16 mouse cellular contexts compared by ENCODE assay signal in genomic region chr13:37353868-37354267, GRCm38 (mm10). TPM values are rescaled to one million over a fixed set of nuclear protein-coding genes. Genes with fewer than 3 reads are reported as not detected.
DNase-seq lines count a peak whose midpoint lies in the region; ATAC-seq and TF ChIP-seq lines count a peak whose summit lies in the region.
"Had no signal": no experiment of that assay in that cellular context is flagged by ENCODE, and none has a peak within 500 bp of the region (broad histone marks: within the 10 kb centered on the region; RNA-seq: fewer than 3 reads in every experiment).

No protein-coding gene starts in this region.

- H3K36me3 ChIP-seq in heart, embryonic 11.5 days (ENCODE audit: control insufficient read depth, insufficient read depth, low read length) = no peaks in the 10 kb centered on the region
- no peaks in the 10 kb centered on the region for H3K36me3 ChIP-seq in lung, postnatal 0 days (ENCODE audit: insufficient read depth, low read length)
- H3K36me3 ChIP-seq: forebrain, embryonic 15.5 days; hindbrain, embryonic 12.5 days; intestine, embryonic 15.5 days had no signal

- no peak for TF ChIP-seq EP300 in lung, postnatal 0 days (IDR thresholded peaks at IDR 0.05)

- 57% methylated on average over 4 of the region's 4 CpGs for WGBS in heart, embryonic 11.5 days (ENCODE audit: insufficient replicate concordance)
- WGBS in lung, postnatal 0 days = 52% methylated on average over 4 of the region's 4 CpGs
- 31% methylated on average over 4 of the region's 4 CpGs for WGBS in lung, adult 2 months

- no peak overlapping the region for H3K4me2 ChIP-seq in heart, embryonic 11.5 days
- no peak overlapping the region for H3K4me2 ChIP-seq in lung, postnatal 0 days (replicated peaks; ENCODE audit: low read depth, low read length)
- H3K4me2 ChIP-seq: forebrain, embryonic 15.5 days; hindbrain, embryonic 12.5 days; intestine, embryonic 15.5 days had no signal

- H3K27me3 ChIP-seq in heart, embryonic 11.5 days (ENCODE audit: control insufficient read depth, insufficient read depth, low read length) = no peaks in the 10 kb centered on the region
- no peaks in the 10 kb centered on the region for H3K27me3 ChIP-seq in lung, postnatal 0 days (replicated peaks; ENCODE audit: insufficient read depth, low read length)
- H3K27me3 ChIP-seq: forebrain, embryonic 15.5 days; hindbrain, embryonic 12.5 days; intestine, embryonic 15.5 days had no signal

- H3K4me1 ChIP-seq in heart, embryonic 11.5 days (ENCODE audit: control insufficient read depth, insufficient read depth, low read length) = no peaks in the 10 kb centered on the region
- H3K4me1 ChIP-seq in lung, postnatal 0 days (ENCODE audit: insufficient read depth, low read depth, low read length) = no peaks in the 10 kb centered on the region
- no peaks in the 10 kb centered on the region; the same call in 1 of the 2 replicates for H3K4me1 ChIP-seq in lung, adult 2 months (ENCODE audit: control insufficient read depth, insufficient read depth, low read length)
- H3K4me1 ChIP-seq: forebrain, embryonic 15.5 days; hindbrain, embryonic 12.5 days; intestine, embryonic 15.5 days had no signal

- no peak overlapping the region for H3K9ac ChIP-seq in heart, embryonic 11.5 days (ENCODE audit: low read depth, low read length)
- no peak overlapping the region for H3K9ac ChIP-seq in lung, postnatal 0 days (replicated peaks; ENCODE audit: low read depth)
- H3K9ac ChIP-seq: forebrain, embryonic 15.5 days; hindbrain, embryonic 12.5 days; intestine, embryonic 15.5 days had no signal

- ATAC-seq in heart, embryonic 11.5 days (replicated peaks; ENCODE audit: insufficient number of reproducible peaks, low FRiP score, low TSS enrichment) = no peak
- ATAC-seq in lung, postnatal 0 days = peak; percentile 19; the same call in 1 of the 2 replicates
- peak; percentile 63 for ATAC-seq in inflammation-experienced regulatory T-cells, adult 6 months
- ATAC-seq: forebrain, embryonic 15.5 days; intestine, embryonic 15.5 days had no signal

- no peak overlapping the region for H3K4me3 ChIP-seq in heart, embryonic 11.5 days (ENCODE audit: low read depth, low read length)
- no peak overlapping the region for H3K4me3 ChIP-seq in lung, postnatal 0 days (ENCODE audit: low read depth, low read length)
- H3K4me3 ChIP-seq in lung, adult 2 months (replicated peaks; ENCODE audit: extremely low read depth, low read depth, low read length) = no peak overlapping the region
- H3K4me3 ChIP-seq: forebrain, embryonic 15.5 days; hindbrain, embryonic 12.5 days; intestine, embryonic 15.5 days; layer of hippocampus, adult 2 months had no signal

- intact Hi-C loops in heart, postnatal 10 days (cut with DNase I) = no loop called here

- DNase-seq in heart, postnatal 10 days = peak; percentile 26 to 31
- peak; percentile 26 for DNase-seq in lung, postnatal 0 days (ENCODE audit: low spot score)
- no peak for DNase-seq in lung, adult 2 months
- peak; percentile 61 to 68 for DNase-seq in spleen, postnatal 36 days (ENCODE audit: low spot score in 2 of 2)
- DNase-seq in neural tube, embryonic 10.5 days (ENCODE audit: extremely low spot score, low spot score) = no peak
- DNase-seq in urinary bladder, adult 2 months (ENCODE audit: low spot score) = no peak
- DNase-seq: cerebellum, adult 11-12 months; cerebellum, postnatal 36 days; retina, postnatal 1 day had no signal

- TF ChIP-seq POLR2A in lung, adult 2 months (IDR thresholded peaks at IDR 0.05; ENCODE audit: borderline replicate concordance, extremely low read depth, low read depth, low read length) = no peak

- H3K27ac ChIP-seq in heart, embryonic 11.5 days (ENCODE audit: low read depth, low read length) = no peak overlapping the region
- no peak overlapping the region for H3K27ac ChIP-seq in lung, postnatal 0 days (ENCODE audit: low read length)
- H3K27ac ChIP-seq: forebrain, embryonic 15.5 days; hindbrain, embryonic 12.5 days; intestine, embryonic 15.5 days; layer of hippocampus, adult 2 months had no signal

- TF ChIP-seq CTCF in lung, postnatal 0 days (IDR thresholded peaks at IDR 0.05) = no peak
- no peak for TF ChIP-seq CTCF in lung, adult 2 months (IDR thresholded peaks at IDR 0.05; ENCODE audit: insufficient read depth, low read length)

- H3K9me3 ChIP-seq in heart, embryonic 11.5 days (replicated peaks; ENCODE audit: control insufficient read depth, low read length) = no peaks in the 10 kb centered on the region
- no peaks in the 10 kb centered on the region for H3K9me3 ChIP-seq in lung, postnatal 0 days (ENCODE audit: low read length)
- H3K9me3 ChIP-seq: forebrain, embryonic 15.5 days; hindbrain, embryonic 12.5 days; intestine, embryonic 15.5 days had no signal

RNA-seq across cellular contexts. Expression of gene Ly86, which starts 8.9 kb away (rescaled TPM):
- total RNA-seq in heart, postnatal 10 days (2021) = 1 to 10 TPM; 2.3 TPM
- 2.5 and 2.7 TPM in 2 replicates for polyA plus RNA-seq in heart, embryonic 11.5 days (2014; fragmentation: Nextera tagmentation; extraction: Ambion mirVana)
- 13.8 and 15.5 TPM in 2 replicates for polyA plus RNA-seq in lung, postnatal 0 days (2015; fragmentation: Nextera tagmentation; extraction: Ambion mirVana)
- 6.6 and 6.9 TPM in 2 replicates for polyA plus RNA-seq in lung, adult 2 months (2012; rRNA removed)
- 1 to 10 TPM; 3.7 to 7.8 (median 6.4) TPM for polyA plus RNA-seq in inflammation-experienced regulatory T-cells, adult 6 months (2017; shearing (Covaris generic))
- 19.3 and 23.8 TPM in 2 replicates for polyA plus RNA-seq in urinary bladder, adult 2 months (2012; rRNA removed)
- polyA plus RNA-seq: C2C12 had no signal

Comparison
In these comparisons a context has a peak if more than half of its experiments do, and no peak if none do; other contexts are left out.
1. DNase-seq: peak in heart, postnatal 10 days (2 of 2), lung, postnatal 0 days (single experiment) and spleen, postnatal 36 days (2 of 2); none in lung, adult 2 months (single experiment), neural tube, embryonic 10.5 days (single experiment) and urinary bladder, adult 2 months (single experiment).